Mouse (Mus musculus): Measurements from ENCODE around the gene Serhl.

Serhl gene

DNA sequence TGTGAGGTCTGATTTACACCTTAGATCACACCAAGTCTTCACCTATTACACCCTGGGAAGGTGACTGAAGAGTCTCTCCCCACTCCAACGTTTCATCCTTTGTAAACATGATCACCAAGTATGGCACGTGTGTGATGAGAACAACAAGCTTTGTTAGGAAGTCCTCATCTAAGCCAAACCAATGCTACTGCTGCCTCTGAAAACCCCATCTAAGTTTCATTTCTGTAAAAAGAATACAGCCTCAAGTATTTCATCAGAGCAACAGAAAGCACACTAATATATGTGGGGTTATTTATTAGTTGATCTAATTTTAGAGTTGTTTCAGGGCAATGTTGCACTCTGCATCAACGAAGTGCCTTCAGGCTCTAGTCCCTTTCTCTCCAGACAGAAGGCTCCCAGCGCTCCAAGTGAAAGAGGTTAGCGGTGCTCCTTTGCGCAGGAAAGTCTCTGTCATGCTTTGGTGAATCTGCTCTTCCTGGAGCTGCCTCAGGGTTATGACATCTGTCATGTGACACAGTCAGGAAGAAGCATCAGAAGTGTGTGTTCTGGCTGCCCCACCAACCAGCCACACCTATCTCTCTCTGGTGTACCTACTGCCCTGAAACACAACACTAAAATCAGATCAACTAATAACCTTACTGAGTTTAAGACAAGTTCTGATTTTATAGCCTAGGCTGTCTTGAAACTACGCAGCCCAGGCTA, 40.4 kb downstream of the Serhl start:
- no peak for DNase-seq

- DNase-seq = no peak
Measured at GRCm38 (mm10) chr15:83134671-83135070, 45.4 kb downstream of the Serhl start.

DNA sequence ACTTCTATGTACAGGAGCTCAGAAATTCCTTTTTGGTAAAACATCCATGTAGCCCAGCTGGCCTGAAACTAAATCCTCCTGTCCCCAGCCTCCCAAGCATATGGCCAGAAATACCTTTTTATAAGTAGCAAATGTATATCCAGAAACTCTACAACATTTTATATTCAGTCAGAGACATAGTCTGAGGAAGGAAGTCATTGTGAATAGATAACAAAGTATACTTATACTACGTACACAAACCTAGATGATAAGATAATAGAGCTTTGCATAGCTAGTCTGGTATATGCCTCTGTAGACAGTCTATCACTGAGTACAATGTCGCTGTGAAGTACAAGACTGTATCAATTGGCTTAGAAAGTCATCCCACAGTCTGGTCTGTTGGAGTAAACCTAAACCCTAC, 46.3 kb downstream of the Serhl start:
- DNase-seq = no peak

DNA sequence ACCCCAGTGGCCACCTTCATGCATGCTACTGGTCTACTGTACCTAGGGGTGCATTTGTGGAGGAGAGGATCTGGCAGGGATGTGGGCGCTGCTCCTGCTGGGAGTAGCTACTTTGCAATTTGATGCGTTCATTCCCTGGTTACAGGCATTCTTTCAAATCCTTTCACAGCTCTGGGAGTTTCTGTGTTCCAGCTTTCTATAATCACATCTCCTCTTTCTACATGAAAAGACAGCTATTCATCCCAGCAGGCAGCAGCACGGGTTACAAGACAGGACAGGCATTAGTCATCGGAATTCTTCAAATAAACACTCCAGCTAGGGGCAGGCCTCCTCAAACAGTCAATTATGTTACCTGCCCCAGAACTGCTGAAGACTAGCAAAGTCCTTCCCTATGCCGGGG, 53.6 kb downstream of the Serhl start:
- no peak for DNase-seq

- DNase-seq = no peak
Measured at GRCm38 (mm10) chr15:83145541-83145940, 56.2 kb downstream of the Serhl start.

- DNase-seq = peak; percentile 42
Measured at GRCm38 (mm10) chr15:83148395-83148794, 59.1 kb downstream of the Serhl start.

DNA sequence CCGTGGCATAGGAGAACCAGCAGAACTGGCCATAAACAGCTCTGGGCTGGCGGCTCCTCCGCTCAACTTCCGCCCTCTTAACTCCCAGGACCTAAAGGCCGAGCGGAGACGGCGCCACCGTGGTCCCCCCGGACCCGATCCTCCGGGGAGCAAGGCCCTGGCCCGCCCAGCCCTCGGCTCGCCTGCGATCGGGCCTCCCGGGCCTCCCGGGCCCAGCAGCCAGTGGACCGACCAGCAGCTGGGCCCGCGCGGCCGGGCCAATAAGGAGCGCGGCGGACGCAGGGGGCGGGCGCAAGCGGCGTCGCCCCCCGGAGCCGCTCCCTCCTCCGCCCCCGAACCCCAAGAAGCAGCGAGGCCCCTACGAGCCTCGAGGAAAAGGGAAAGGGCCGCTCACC, 59.5 kb downstream of the Serhl start:
- DNase-seq = no peak

GRCm38 (mm10) chr15:83149196-83150072, 60.1 kb downstream of the Serhl start, which contains the start of gene Poldip3:
Gene Poldip3 (minus strand): TSS chr15:83149384.
- peak; percentile 99 for DNase-seq

- DNase-seq = no peak
Measured at GRCm38 (mm10) chr15:83150073-83150442, 60.8 kb downstream of the Serhl start.

- DNase-seq = no peak
Measured at GRCm38 (mm10) chr15:83150694-83151093, 61.4 kb downstream of the Serhl start.

GRCm38 (mm10) chr15:83154309-83154708, 65.0 kb downstream of the Serhl start:
- no peak for DNase-seq

DNA sequence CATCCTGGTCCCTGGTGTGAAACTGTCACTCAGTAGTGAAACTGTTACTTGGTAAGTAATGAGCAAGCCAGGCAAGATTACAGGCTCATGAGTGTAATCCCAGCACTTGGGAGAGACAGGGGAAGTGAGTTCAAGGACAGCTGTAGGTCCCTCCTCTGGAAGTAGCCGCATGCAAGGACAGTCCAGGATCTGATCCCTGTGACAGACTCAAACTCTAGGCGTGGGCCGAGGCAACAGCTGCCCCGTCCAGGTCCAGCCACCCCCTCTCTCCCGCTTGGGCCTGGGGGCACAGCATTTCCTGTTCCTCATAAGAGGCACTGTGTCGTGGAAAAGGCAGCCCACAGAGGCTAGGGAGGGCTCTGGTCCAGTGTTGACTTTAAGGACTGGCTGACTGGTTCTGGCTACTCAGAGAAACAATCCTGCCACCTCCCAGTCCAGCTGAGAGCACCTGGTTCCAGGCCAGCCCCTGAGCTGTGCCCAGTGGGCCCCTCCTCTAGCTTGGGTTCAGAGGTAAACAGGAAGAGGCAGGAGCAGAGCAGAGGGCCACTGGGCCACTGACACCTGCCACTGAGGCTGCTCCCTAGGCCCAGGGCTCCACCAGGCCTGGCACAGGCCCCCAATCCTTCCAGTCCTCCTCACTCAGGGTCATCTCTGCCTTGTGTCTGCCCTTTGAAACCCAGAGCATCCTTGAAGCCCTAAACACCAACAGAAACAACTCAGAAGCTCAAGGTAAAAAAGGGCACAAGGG, 66.5 kb downstream of the Serhl start:
- no peak for DNase-seq

DNA sequence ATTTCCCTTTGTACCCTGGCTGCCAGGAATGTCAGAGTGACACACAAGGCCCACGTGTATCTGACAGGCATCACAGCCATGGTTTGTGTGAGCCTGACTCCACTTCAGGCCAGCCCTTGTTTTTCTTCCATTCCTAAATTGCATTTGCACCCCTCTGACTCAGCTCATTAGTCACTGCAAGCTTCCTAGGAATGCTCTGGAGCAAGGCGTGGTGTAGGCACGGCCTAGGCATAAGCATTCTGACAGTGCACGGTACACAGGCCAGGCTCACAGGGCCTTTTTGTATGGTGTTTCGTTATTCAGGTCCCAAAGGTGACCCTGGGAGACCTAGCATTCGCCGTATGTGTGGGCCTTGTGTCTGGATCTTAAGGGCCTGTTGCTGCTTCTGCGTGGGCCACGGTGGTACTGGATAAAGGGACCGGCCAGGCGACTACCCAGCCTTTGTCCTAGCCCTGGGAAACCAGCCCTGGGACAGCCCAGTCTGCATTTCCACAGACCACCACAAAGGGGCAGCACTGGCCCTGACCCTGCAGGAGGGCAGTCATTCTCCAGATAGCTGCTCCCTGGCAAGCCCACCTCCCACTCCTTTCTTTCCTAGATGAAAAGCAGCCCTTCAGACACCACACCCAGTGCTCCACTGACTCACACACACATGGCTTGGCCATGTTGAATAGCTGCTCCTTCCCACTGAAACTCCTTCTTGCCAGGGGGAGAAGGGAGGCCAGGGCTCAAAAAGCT, 67.8 kb downstream of the Serhl start:
- peak; percentile 86 for DNase-seq

DNA sequence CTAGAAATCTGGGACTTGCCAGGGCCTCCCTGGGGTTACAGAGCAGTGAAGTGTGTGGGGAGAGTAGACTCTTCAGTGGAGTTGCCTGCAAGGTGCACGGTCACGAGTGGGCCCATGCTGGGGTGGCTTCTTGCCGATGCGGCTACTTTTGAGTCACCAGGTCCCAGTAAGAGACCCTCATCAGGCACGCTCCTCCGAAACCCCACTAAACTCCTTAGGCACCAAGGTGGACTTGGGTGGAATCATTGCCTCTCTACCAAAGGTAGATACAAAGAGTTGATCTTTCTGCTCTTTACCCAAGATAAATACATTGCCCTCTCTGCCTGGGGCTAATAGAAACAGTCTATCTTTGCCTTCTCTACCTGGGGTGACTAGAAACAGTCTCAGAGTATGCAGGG, 68.4 kb downstream of the Serhl start:
- DNase-seq = no peak

DNA sequence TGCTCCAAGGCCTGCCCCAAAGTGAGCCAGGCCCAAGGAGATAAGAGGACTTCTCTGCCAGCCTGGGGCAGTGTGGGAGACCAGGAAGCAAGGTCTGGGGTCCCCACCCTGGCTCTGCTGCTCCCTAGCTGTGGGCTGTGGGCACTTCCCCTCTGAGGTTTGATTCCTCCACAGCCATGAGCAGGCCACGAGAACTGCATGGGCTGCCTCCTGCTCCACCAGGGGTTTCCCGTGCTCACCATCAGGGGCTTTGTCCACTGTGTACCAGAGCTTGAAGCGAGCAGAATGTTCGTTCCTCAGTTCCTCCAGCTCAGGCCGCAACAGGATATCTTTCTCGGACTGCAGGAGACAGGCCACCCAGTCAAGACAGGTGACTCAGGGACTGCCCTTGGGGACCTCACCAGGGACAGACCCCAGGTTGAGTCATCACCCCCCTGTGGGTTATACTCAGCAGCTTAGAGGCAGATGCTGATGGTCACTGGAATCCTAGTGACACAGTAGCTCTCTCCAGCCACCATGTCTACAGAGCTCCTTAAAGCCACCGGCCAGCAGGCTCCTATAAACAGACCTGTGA, 69.4 kb downstream of the Serhl start:
- no peak for DNase-seq

DNA sequence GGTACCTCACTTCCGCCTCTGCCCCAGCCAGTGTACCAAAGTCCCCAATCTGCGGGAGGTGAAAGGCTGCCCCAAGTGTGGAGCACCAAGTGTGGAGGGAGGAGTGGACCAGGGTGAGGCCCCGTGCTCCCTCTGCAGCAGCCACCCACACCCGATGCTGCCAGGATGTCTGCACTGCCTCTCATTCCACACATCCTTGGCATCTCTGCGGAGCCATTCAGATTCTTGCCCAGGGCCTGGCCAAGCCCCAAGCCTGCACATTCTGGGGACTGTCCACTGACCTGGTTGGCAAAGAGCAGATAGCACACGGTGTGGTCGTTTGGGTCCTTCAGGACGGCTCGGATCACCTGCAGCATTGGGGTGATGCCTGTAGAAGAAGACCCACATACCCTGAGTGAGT, 70.5 kb downstream of the Serhl start:
- no peak for DNase-seq

DNA sequence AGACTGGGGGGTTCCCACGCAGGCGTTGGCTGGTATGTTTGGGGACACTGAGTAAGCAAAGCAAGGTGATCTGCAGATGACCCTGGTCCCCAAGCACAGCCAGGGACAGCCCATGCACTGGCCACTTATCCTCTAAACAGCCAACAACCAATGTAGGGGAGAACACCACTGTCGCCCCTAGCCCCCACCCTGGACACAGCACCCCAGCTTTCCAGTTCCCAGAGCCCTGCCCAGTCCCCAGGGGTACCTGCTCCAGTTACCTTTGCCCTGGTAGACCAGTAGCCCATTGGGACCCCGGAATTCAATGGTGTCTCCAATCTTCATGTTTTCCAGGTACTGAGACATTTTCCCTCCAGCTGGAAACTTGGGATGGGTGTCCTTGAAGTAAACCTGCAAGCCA, 71.3 kb downstream of the Serhl start:
- DNase-seq = no peak

- DNase-seq = no peak
Measured at GRCm38 (mm10) chr15:83161062-83161748, 71.9 kb downstream of the Serhl start.

DNA sequence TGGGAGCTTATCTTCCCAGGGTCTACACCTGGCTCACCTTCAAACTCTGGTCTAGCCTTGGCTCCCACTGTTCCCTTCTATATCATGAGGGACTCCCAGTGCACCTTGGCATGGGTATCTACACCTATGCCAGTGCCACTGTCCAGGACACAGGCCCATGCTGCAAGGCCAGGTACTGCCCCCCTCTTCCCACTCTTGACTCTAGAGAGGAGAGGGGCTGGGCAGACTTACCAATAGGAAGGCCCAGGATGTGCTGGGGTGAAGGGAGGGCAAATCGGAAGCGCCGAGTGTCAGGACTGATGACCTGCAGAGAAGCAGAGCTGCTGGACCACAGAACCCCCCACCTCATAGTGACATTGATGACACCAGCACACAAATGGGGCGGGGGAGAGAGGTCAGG, 72.7 kb downstream of the Serhl start:
- DNase-seq = no peak

DNA sequence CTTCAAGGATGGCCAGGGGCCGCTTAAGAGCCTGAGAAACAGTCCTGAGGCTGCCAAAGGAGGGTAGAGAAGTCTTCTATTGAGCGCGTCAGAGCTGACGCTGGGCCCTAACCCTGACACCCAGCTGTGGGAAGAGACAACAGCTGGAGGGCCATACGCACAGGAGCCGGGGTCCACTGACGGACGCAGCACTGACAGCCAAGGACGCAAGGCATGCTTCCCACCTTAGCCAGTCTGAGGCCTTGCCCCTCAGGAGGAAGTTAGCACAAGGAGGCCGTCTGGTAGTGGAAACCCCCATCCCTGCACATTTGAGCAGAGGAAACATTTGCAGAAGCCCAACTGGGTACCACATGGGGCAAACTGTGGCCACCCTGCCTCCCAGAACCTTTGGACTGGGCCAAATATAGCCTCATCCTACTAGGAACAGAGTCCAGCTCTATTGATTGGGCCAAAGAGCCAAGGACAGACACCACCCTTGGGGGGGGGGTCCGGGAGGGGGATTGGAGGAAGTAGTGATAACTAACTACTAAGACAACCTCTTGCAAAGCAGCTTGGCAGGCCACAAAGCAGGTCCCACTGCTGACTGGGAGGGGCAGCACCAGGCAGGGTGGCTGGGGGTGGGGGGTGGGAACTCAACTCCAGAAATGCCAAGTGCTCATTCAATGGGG, 73.6 kb downstream of the Serhl start:
- no peak for DNase-seq

DNA sequence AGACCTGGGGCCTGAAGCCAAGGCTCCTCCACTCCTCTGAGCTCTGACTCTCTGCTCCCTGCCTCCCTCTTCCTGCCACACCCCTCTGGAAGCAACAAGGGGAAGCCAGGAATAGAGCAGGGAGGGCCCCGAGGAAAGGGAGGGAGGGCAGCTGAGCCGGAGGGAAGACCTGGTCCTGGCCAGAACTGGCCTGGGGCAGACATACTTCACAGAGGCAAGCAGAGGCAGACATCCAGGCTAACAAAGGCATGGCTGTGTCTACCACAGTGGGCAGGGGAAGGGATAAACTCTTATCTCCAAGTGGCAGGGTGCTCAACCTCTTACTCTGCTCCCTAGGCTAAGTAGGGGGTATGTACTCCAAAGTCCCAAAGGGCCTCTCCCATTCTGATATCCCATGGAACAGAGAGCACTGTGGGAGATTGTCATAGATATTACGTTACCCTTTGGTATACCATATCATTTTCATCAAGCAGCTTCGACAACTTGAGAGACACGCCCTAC, 75.7 kb downstream of the Serhl start:
- DNase-seq = peak; percentile 88

All from lung, postnatal 10 days (tissue).